Mouse (Mus musculus) left cerebral cortex, adult 18-20 months (tissue): ENCODE measurements around the gene Sik2. TPM values are rescaled to one million over a fixed set of nuclear protein-coding genes. Genes with fewer than 3 reads are reported as not detected.

Source experiments
- DNase-seq, 2 experiments: peaks; one replicate each; pipeline ENCODE4 v3.0.0; 2021 to 2022; ENCODE audit warnings: low spot score in 2 of 2, mixed read lengths in 1 of 2
- total RNA-seq, 2 experiments: library from RNA; stranded (reverse); gene quantifications; 2 replicates each; pipeline ENCODE4 v1.2.3; 2021

The Sik2 gene
- total RNA-seq, 2 experiments from 2014 or later, result 57.7 to 86.6 TPM

DNA sequence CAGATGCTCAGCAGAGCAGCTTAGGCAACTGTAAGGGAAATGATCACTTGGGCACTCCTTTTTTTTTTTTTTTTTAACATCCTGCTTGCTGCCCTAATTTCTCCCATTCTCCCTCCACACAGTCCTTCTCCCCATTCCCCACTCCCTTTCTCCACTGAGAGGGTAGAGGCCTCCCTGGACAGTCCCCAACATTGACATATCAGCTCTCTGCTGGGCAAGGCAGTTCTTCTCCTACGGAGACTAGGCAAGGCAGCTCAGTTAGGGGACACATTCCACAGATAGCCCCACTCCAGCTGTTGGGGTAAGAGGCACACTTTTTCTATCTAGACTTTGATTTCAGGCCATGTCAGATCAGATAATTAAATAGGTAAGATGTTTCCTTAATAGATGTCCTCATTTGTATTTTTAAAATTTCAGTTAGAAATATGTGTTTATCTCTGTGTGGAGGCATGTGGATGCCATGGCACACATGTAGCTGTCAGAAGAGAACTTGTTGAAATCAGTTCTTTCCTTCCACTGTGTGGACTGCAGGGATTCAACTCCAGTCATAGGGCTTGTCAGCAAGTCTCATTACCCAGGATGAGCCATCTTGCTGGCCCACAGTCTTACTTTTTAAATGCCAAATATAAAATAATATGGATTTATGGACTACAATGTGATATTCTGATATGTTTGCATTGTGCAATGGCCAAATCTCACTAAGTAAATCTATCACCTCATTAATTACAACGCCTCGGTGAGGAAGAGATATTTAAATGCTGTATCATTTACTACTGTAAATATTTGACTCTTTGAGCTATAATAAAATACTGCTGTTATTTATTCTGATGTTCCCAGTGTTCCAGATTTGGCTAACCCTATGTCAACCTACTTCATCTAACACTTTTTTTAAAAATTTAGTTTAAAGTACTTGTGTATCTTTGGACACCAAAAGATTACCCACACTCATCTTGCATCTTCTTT is 87.7 kb downstream of the Sik2 start:
- DNase-seq, result no peak

GRCm38 (mm10) chr9:50919554-50919953 is 89.3 kb downstream of the Sik2 start:
- no peak for DNase-seq

- no peak for DNase-seq
Measured at GRCm38 (mm10) chr9:50918131-50918530, 90.7 kb downstream of the Sik2 start.

DNA sequence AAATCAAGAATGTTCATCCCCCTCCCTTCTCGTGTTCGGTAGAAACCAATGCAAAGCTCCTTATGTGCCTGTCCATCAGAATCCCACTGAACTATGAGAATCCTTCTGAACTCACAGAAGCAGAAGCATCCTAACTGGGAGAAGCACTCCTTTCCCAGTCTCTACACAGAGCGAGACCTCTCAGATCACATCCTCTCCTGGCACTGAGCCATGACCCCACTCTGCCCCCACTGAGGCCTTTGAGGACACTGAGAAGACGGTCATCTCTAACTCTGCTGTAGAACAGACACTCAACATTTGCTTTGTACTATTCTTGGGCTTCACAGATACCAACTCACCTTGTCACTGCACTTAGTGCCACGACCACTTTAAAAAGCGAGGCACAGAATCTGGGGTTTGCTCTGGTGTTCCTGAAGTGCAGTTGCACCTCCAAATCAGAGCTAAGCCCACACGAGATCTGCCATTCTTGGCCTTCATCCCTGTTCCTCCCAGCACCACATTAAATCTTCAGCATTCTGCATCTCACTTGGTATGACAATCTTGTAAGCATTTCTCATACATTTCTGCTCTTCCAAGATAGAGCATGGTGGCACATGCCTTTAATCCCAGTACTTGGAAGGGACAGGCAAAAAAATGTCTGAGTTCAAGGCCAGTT is 96.9 kb downstream of the Sik2 start:
- DNase-seq, result no peak

- DNase-seq, result no peak
Measured at GRCm38 (mm10) chr9:50905321-50905720, 103.6 kb downstream of the Sik2 start.

DNA sequence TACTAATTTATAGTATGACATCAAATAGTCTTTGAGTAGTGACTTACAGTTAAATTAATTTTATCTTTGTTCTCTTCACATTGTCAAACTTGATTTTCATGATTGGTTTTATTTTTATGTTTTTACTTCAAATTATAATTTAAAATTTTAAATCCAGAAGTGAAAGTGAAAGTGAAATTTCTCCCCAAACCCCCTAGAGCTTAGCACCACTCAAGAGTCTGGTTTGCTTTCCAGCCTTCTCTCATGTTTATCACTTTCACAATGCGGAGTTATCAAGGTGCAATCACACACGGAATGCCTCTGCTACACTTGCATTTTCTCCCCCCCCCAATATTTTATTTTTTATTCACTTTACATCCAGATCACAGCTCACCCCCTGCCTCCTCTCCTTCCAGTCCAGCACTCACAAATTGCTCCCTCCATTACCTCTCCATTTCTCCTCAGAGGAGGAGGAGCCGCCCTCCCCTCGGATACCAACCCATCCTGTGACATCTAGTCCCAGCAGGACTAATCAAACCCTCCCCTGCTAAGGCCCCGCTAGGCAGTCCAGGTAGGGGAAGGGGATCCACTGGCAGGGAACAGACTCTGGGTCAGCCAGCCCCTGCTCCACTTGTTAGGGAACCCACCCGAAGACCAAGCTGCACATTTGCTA is 104.6 kb downstream of the Sik2 start:
- DNase-seq, result no peak

- DNase-seq, result no peak
Measured at GRCm38 (mm10) chr9:50900026-50900920, 108.6 kb downstream of the Sik2 start.

- peak; percentile 69 to 72 for DNase-seq
Measured at GRCm38 (mm10) chr9:50893665-50894064, 115.2 kb downstream of the Sik2 start.

DNA sequence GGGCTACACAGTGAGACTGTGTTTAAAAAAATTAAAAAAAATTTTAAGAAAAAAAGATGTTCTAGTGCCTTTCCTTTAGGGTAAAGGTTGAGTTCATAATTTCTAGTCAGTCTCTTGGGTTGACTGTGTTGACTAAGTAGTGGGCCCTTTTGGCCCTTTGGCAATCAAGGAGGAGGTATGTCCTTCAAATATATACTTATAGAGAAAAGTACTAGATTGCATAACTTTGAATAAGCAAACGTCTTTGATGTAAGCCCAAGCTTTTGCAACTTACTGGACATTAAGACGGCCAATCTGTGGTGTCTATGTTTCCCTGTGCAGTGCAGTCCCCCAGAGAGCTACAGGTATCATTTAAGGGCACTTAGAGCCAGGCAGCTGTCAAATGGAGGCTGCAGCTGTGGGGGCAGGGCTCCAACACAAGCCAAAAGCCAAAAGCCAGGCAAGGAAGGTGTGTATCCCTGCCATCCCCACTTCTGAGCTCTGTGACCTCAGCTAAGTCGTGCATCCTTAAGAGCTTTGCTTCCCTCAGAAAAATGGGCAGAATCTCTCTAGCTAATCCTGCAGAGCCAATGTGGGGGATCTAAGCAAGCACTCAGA is 118.3 kb downstream of the Sik2 start:
- no peak for DNase-seq

DNA sequence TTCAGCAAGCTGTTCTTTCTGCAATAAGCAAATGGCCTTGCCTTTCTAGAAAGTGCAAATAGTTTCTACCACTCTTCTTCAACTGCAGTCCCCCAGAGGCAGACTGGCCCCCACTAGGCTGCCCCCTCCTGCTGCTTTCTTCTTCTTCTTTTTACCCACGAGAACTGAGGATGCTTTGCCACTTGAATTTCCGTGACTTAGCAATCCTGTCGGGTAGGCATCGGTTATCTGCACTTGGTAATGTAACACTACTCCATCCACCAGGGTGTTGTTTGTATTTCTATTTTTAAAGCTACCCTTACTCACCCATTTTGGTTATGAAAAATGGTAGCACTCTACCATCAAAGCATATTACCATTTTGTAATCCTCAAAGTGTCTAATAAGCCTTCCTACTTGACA is 118.9 kb downstream of the Sik2 start:
- no peak for DNase-seq

DNA sequence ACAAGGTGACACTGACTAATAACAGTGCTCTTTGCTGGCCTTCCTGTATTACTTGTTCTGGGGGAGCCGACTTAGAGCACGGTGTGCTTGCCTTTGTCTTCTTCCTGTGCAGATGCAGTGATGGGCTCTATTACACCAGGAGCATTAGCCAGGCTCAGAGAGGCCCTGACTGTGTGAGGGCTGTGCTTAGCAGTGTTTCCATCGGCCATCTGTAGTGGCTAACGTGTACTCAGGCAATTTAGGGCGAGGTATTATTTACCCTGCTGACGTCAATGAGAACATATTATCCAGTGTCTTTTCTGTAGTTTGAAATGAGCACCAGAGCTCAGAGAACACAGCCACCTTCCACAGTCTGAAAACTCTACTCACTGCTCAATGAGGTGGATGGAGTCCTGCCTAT is 119.7 kb downstream of the Sik2 start:
- no peak for DNase-seq

- DNase-seq, result no peak
Measured at GRCm38 (mm10) chr9:50887351-50887750, 121.5 kb downstream of the Sik2 start.

DNA sequence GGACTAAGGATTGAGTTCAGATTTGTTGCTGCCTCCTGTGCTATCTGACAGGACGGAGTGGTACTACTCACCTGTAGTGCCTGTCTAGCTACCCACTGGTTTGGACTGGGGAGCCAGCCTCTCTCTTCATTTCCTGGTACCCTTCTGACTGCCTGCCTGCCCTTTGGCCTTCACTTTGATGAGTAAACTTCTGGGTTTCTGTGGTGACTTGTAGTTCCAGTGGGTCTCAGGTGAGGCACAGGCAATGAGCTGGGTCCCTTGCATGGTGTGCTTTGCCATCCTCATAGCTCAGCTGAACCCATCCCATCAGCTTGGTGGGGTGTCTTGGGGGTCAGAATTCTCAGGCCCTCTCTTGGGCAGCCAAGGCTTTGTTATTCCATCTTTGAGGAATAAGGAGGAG is 122.0 kb downstream of the Sik2 start:
- no peak for DNase-seq

DNA sequence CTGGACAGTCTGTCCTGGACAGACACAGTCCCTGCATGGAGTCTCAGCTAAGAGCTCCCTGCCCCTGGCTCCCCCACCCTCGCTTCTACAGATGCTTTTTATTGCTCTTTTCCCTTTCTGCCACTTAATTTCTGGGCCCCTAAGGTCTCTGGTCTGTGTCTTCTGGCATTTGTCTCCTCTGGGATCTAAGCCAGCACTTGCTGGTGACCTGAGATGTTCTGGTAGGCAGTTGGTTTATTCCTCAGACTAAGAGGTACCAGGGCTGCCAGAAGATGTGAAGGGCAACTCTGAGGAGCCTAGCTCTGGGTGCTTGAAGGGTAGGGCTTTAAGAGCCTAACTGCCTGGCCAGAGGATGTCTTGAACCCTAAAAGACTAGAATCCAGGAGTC is 123.3 kb downstream of the Sik2 start:
- no peak for DNase-seq

GRCm38 (mm10) chr9:50884741-50885599 is 123.9 kb downstream of the Sik2 start:
- DNase-seq, result peak; percentile 34 to 35

- DNase-seq, result peak; percentile 45 to 68
Measured at GRCm38 (mm10) chr9:50884093-50884492, 124.8 kb downstream of the Sik2 start.

DNA sequence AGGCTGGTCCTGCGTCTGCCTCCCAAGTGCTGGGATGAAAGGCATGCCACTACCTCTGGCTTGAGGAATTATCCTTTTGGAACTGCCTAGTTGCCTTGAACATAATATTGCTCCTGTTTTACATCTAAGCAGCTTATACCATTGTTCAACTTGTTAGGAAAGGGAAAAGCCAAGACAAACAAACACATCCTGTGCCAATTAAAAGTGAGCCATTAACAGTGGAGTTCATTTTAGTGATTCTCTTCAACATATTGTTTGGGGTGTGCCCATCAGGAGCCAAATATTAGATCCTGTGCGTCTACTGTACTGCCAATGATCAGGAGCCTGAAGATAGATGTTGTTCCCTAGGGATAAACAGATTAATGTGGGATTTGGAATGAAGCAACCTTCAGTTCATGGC is 126.7 kb downstream of the Sik2 start:
- DNase-seq, result no peak

DNA sequence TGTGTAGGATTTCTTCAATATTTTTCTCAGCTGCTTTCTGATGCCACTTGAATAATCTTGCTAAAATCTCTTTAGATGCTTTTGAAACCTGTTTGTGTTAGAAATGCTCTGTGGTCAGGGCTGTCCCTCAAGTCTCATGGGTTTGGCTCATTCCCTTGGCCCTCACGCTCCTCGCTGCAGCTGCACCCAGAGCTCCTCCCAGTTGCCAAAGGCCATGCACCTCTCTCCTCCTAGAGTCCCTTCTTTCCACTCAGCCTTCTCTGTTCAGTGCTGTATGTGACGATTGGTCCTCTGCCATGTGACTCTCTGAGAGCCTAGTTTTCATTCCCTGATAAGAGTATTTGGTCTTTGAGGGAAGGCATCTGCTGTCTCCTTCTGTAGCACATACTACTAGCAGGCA is 131.4 kb downstream of the Sik2 start:
- DNase-seq, result no peak

GRCm38 (mm10) chr9:50876287-50876686 is 132.6 kb downstream of the Sik2 start:
- DNase-seq, result no peak

DNA sequence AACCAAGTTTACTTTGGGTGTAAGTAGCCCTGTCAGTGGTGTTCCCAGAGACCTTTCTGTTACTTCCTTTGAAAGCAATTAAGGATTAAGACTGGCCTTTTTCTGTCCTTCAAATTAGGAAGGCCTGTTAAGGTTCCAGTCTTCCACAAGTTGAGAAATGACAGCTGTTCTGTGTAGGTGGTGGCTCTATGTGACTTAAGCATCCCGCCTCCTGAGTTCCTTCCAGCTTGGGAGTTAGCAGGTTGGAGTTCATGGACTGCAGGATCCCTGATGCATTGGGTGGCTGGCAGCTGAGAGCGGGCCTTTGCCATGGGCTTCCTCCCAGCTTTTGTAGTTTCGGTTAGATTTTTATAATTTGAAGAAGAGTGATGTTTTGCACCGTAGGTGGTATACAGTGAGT is 133.4 kb downstream of the Sik2 start:
- DNase-seq, result no peak
